Mouse (Mus musculus): Measurements from ENCODE around the gene Farsb. TPM values are rescaled to one million over a fixed set of nuclear protein-coding genes. Genes with fewer than 3 reads are reported as not detected.

The Farsb gene
- total RNA-seq, 4 experiments from 2014 or later, result 43.2 to 52.2 (median 49.6) TPM

Other genes starting within 250 kb of the Farsb start
- under 1 TPM in 3 of 4 experiments, not detected in 1; 0.06 TPM for gene Sgpp2, start 178.6 kb downstream of the Farsb start, total RNA-seq (2022)
- gene Mogat1, start 22.1 kb upstream of the Farsb start, total RNA-seq (2022), result not detected
- gene BC035947, start 23.3 kb upstream of the Farsb start, total RNA-seq (2022), result not detected
- gene Acsl3, start 168.9 kb upstream of the Farsb start, total RNA-seq (2022), result 1 to 10 TPM; 3.1 to 5.5 (median 3.8) TPM
- 1 to 10 TPM; 1.0 to 1.2 (median 1.1) TPM for gene Utp14b, start 169.1 kb upstream of the Farsb start, total RNA-seq (2022)